Mouse (Mus musculus) frontal cortex, adult (tissue): Measurements from ENCODE around the gene Klk6.

Experiments used
- ATAC-seq: cut with Nextera tagmentation; 2 replicates; pipeline ENCODE4 v1.9.2; 2017; ENCODE audit warnings: mild to moderate bottlenecking, moderate library complexity, mixed read lengths; ENCODE audit not compliant: low TSS enrichment

Gene Klk6

DNA sequence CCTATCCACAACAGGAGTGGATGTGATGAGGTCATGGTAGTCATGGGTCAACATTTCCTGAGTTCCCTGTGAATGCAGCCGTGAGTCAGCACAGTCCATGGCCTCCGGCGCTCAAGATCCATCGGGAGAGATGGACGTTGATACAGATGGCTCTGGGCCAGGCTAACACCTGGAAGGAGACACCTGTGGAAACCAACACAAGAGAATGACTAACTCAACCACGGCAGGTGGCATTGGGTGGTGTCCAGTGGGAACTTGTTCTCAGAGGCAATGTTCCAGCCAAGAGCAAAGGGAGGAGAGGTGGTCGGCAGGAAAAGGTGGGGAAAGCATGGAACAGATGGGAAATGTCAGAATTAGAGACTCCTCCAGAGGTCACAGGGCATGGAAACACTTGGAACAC, 2.7 kb upstream of the Klk6 start:
- ATAC-seq = no peak

DNA sequence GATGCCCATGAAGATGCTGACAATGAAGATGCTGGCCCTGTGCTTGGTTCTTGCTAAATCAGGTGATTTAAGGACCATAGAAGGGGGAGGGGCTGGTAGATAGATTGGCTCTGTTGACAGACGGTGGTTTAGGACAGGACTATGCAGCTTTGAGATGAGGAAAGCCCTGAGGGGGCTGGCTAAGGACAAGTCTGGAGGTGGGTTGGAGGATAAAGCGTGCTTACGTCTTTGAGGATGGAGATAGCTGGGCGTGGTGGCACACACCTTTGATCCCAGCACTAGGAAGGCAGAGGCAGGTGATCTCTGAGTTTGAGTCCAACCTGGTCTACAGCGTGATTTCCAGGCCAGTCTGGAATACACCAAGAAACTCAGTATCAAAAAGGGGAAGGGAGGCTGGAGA, 1.8 kb downstream of the Klk6 start:
- no peak for ATAC-seq

DNA sequence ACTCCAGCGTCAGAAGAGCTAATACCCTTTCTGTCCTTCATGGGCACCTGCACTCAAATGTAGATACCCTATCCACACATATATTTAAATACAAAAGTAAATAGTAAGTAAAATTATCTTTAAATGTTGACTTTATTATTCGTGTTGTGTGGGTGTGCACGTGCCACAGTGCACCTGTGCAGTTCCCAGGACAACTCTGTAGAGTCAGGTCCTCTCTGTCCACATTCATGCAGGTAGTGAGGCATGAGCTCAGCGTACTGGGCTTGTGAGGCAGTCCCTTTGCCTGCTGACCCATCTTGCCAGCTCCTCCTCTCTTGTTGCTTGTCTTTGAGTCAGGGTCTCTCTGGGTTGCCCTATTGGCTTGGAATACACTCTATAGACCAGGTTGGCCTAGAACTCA, 3.4 kb downstream of the Klk6 start:
- ATAC-seq = no peak

DNA sequence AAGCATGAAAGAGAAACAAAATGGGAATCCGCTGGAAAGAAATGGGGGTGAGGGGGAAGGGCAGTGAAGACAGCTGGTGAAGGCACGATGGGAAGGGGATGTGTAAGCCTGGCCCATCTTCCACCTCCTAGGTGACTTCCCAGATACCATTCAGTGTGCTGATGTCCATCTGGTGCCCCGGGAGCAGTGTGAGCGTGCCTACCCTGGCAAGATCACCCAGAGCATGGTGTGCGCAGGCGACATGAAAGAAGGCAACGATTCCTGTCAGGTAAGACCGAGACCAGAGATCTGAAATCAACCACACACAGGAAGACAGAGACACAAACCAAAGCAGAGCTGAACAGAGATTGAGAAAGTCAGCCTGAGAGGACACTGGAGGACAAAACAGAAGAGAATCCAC, 4.7 kb downstream of the Klk6 start:
- ATAC-seq = no peak

DNA sequence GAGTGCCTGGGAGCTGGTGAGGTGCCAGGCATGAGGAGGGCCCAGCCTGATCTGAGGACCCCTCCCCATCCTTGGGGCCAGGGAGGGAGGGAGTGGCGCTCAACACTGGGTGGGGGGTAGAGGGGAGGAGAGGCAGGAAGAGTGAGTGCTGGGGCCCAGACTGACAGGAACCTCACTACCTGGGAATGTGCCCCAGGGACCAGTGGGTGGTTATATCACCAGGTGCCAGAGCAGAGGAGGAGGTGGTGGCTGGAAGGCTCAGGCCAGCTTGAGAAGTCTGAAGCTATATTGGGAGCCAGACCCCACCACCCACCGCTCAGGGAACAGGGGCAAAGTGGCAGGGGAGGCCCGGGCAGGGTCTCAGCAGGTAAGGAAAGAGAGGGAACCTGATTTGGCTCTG, 17.4 kb downstream of the Klk6 start, which contains the start of gene Klk5:
Gene Klk5, plus strand, starts transcription at position 271 of the 400 bp plus-strand sequence.
- no peak for ATAC-seq

DNA sequence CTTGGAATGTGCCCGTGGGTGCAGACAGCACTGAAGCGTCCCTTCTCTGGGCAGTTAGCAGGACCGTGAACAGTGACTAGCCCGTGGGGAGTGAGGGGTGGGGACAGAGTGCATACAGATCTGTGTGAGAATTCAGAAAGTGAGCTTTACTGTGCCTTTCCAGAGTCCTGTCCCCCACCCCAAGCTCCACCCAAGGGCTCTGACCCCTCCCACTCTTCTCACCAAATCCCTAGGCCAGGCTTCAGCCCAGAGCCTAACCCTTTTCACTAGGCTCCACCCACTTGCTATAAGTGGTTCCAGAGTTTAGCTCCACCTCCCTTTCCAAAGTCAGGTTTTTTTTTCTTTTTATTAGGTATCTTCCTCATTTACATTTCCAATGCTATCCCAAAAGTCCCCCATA, 19.5 kb downstream of the Klk6 start:
- ATAC-seq = no peak

DNA sequence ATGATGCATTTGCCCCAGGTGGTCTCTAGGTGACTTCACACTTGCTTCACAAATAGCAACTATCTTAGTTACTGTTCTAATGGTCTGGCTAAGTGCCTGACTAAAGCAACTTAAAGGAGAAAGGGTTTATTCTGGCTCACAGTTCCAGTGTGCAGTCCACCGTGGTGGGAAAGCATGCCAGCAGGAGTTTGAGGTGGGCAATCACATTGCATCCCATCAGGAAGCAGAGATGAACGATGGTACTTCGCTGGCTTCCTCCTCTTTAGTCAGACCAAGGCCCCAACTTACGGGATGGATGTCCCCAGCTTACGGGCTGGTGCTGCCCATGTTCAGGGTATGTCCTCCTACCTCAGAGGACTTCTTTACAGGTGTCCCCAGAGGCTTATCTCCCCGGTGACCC, 27.3 kb downstream of the Klk6 start:
- ATAC-seq = no peak

DNA sequence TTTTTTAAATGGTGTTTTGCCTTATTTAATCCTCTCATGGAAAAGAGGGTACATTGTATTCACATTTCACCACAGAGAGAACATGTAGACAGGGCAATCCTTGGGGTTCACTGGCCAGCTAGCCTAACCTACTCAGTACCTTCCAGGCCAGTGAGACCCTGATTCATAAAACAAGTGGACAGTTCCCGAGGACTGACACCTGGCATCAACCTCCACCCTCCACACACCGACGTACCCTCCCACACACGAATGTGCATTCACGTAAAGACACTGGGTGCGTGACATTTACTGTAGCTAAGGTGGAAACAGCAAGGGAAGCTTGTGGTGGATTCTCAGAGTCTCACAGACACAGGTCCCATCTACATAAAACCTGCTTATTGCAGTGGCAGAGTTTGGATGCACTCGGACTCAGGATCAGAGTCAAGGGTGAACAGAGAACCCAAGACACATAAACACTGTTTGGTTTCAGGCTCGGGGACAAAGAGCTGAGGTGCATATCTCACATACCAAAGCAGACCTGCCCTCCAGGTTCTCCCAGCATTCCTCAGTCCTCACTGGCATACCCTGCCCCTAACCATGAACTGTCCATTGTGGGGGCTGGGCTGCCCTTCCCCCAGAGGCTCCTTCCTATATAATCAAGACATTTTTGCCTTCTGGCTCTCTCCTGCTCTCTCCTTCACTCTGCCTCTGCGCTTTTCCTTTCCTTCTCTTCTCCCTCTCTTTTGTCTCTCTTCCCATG, 30.5 kb downstream of the Klk6 start:
- no peak for ATAC-seq

DNA sequence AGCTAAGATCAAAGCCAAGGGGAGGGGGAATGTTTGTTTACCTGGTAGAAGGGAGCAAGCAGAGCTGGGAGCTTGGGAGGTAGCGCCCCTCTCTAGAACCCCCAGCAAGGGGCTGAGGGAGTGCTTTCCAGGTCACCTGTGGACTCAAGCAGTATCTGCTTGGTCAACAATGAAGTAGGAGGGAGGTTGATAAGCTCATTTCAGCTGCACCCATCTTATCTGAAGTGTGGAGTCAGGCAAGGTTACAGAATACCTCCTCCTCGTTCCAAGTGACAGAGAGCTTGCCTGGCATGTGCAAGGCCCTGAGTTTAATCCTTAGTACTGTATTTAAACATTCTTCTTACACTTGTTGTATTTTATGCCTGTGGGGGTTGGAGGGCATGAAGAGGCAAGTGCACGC, 31.4 kb downstream of the Klk6 start:
- ATAC-seq = no peak

DNA sequence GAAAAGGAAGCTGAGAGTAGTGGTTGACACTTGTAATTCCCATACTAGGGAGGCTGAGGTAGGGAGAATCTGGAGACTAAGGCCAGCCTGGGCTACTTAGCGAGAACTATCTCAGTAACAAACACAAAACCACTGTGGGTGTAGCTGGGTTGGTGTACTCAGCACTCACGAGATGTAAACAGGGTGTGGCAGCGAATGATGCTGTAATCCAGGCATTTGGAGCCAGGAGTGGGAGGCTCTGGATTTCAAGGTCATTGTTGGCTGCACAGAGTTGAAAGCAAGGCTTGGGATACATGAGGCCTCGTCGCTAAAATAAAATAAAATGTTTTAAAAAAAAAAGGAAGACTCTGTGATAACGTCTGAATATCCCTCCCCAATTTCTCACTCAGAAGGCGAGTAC, 32.0 kb downstream of the Klk6 start:
- ATAC-seq = no peak

DNA sequence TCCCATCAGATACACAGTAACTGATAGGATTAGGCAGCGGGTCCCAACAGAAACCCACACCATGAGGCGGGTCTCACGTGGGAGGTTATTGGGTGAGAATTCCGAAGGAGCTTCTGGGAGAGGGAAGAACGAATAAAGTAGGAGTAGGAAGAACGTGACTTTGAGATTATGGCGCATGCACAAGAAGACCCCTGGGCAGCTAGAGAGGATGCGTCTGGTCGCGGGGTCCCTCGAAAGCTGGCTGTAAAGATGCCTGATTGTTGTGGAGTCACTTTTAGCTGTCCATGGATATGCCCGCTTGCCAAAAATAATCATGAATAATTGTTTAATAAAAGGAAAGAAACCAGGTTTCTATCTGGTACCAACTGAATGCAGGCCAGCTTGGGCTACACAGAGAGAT, 33.2 kb downstream of the Klk6 start:
- no peak for ATAC-seq

DNA sequence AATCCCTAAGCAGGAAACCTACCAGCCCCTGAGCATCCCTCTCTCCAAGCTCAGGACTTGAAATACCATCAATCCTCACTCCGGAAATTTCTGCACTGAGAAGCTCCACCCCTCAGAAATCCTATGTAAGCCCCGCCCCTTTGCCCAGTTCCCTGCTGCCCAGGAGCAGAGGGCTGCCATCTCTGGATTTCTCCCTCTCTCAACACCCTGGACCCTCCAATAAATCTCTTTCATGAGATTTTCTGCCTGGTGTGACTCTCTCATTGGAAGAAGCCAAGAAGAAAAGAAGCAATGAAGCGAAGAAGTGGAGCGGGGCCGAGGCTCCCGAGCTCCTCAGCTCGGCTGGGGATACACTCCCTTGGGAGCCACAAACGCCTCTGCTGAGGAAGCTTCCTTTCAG, 36.1 kb downstream of the Klk6 start:
- no peak for ATAC-seq

DNA sequence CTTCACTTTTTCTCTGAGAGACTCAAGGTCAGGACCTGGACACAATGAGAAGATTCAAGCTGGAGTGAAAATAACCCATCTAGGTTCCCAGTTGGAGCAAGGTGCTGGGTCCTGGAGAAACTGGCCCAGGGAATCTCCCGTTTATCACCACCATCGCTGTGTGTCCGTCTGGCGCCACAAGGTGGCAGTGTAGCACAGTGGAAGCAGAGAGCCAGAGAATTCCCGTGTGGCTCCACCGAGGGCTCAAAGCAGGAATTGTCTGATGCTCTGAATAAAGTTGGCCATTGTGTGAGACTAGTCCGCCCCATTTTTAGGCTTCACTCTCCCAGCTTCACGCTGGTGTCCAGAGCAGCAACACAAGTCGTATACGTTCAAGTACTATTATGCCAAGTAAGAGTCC, 48.9 kb downstream of the Klk6 start:
- ATAC-seq = peak; percentile 85

DNA sequence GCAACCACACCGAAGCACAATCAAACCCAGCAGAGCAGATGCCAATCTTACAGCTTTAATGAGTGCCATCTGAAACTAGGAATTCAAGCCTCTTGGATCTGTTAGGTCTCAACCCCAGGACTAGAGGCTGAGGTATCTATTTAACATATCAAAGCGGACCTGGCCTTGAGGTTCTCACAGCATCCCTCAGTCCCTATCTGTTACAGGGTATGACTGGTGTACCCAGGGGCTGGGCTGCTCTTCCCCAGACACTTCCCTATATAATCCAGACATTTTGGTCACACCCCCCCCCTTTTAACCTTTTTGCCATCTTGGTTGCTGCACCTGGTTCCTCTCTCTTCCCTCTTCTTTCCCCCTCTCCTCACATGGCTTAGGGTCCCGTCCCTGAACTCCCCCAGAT, 49.4 kb downstream of the Klk6 start:
- no peak for ATAC-seq

DNA sequence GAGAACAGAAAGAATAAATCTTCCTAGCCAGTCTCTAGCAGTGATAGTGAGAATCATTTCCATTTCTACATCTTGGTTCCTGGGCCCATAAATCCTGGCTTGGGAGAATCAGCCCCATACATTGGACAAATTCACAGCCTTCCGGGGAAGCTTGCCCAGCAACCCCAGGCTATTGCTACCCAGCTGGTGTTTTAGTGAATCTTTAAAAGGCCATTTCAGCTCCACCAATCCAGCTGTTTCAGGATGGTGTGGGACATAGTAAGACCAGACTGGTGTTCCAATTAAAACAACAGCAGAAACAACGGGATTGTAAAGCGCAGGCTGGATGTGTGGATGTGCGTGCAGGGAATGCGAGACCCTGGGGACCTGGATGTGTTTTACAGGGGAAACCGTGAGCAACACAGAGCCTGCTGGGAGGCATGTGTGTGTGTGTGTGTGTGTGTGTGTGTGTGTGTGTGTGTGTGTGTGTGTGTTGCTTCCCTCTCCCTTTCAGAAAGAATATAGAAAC, 50.6 kb downstream of the Klk6 start:
- ATAC-seq = no peak

DNA sequence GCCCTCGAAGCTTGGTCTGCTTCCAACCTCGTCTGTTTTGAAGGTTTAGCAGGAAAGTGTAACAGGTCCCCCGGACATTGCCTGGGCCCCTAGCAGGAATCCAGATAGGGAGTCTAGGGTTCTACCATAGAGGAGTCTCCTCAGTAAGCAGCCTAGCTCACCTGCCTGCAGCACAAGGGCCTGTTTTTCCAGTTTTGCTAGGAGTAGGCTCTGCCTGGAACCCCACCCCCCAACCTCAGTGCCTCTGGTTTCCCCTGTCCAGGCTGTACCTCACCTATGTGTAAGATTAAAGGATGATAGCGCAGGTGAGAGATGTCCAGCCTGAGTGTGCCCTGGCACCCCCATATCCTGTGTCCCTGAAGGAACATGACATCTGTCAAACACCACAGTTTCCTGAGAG, 52.1 kb downstream of the Klk6 start:
- ATAC-seq = no peak

DNA sequence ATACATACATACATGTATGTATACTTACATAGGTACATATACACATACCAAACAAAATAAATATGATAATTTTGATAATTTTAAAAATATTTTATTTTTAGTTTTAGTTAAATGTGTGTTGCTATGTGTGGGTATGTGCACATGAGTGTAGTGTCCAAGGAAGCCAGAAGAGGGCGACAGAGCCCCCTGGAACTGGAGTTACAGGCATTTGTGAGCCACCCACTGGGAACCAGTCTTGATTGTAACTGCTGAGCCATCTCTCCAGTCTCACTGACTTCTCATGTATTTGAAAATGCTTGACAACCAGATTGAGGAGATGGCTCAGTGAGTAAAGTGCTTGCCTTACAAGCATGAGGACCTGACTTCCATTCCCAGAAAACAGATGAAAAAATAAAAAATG, 54.0 kb downstream of the Klk6 start:
- ATAC-seq = no peak

DNA sequence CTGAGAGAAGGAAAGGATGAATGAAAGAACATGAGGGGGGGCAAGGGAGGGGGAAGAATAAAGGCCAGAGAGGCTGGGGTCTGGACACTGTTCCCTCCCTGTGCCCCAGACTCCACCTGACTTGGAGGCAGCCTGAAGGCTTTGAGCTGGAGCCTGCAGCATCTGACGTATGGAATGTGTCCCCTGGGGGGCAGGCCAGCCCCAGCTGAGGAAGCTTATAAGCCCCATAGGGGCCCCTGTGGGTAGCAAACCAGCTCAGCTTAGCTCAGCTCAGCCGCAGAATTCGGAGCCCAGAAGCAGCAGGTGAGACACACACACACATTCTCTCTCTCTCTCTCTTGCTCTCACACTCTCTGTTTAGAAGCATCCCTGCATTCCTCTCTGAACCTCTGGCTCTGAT, 56.6 kb downstream of the Klk6 start, which contains the start of gene Klk4:
Gene Klk4, plus strand, starts transcription at position 249 of the 400 bp plus-strand sequence.
- ATAC-seq = no peak
